Mouse (Mus musculus): ENCODE results near the gene Tns1.

GRCm38 (mm10) chr1:74057501-74057900 lies 66.7 kb downstream of the Tns1 start:
- TF ChIP-seq POLR2A (IDR thresholded peaks at IDR 0.05; ENCODE audit: borderline replicate concordance, extremely low read depth, low read depth, low read length), result no peak
- no peak for TF ChIP-seq CTCF (IDR thresholded peaks at IDR 0.05; ENCODE audit: insufficient read depth, low read length)

Measured in lung, adult 2 months (tissue).